Comparison of ENCODE assay signal across 14 mouse cellular contexts in the genomic region with DNA sequence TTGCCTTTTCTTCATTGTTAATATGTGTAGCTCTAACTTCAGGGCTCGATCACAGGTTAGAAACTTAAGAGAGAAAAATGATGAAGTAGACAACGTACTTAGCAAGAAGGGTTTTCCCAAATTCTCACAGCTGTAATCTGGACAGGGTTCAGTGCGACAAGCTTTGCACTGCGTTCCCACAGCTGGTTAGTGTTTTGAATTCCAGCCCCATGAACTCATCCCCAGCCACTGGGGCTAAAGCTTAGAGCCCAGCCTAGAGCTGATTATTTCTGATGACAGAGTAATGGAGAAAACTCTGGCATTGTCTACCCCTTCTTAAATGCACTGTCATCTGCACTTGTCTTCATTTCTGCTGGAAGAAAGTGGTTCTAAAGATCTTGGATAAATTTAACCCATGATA.
DNase-seq lines count a peak whose midpoint lies in the region; TF ChIP-seq lines count a peak whose summit lies in the region.
"Had no signal": no experiment of that assay in that cellular context is flagged by ENCODE, and none has a peak within 500 bp of the region (broad histone marks: within the 10 kb centered on the region; RNA-seq: fewer than 3 reads in every experiment).

No protein-coding gene starts in this region.

- H3K27ac ChIP-seq in heart, embryonic 10.5 days: no peak overlapping the region
- H3K27ac ChIP-seq: hindbrain, embryonic 14.5 days; left cerebral cortex, adult 2 months; liver, embryonic 15.5 days had no signal

- H3K4me3 ChIP-seq in heart, embryonic 10.5 days: no peak overlapping the region
- no peak overlapping the region for H3K4me3 ChIP-seq in C2C12 (ENCODE audit: insufficient read depth, poor library complexity, severe bottlenecking)
- H3K4me3 ChIP-seq: left cerebral cortex, adult 2 months; liver, embryonic 15.5 days had no signal

- no peaks in the 10 kb centered on the region for H3K9me3 ChIP-seq in heart, embryonic 10.5 days
- H3K9me3 ChIP-seq: liver, embryonic 15.5 days had no signal

- no peaks in the 10 kb centered on the region for H3K27me3 ChIP-seq in heart, embryonic 10.5 days (ENCODE audit: insufficient read depth, poor library complexity, severe bottlenecking)
- no peaks in the 10 kb centered on the region for H3K27me3 ChIP-seq in C2C12 (ENCODE audit: control insufficient read depth, insufficient read depth, insufficient read length)
- H3K27me3 ChIP-seq: liver, embryonic 15.5 days had no signal

- intact Hi-C loops in gastrocnemius, postnatal 14 days (cut with DNase I; ENCODE audit: low total_unique reads): no loop called here
- intact Hi-C loops in heart, postnatal 14 days (cut with DNase I): no loop called here

- no peaks in the 10 kb centered on the region for H3K36me3 ChIP-seq in heart, embryonic 10.5 days
- no peaks in the 10 kb centered on the region for H3K36me3 ChIP-seq in C2C12 (ENCODE audit: control insufficient read depth, insufficient read depth)
- H3K36me3 ChIP-seq: liver, embryonic 15.5 days had no signal

- H3K79me2 ChIP-seq in C2C12 (ENCODE audit: control insufficient read depth, insufficient read depth): no peaks in the 10 kb centered on the region

- no peaks in the 10 kb centered on the region for H3K79me3 ChIP-seq in C2C12 (ENCODE audit: low read depth)

- WGBS in heart, embryonic 10.5 days: 27% methylated on average over 4 of the region's 4 CpGs

- TF ChIP-seq CTCF in C2C12 (IDR thresholded peaks at IDR 0.05; ENCODE audit: control insufficient read depth, insufficient read depth, insufficient read length): no peak

- DNase-seq in heart, adult 11 months: peak; percentile 97
- DNase-seq in heart, embryonic 10.5 days (ENCODE audit: low spot score): no peak
- peak; percentile 30 for DNase-seq in gastrocnemius, postnatal 14 days
- DNase-seq in heart, postnatal 14 days: peak; percentile 22 to 49
- no peak for DNase-seq in testis, postnatal 14 days (ENCODE audit: low spot score)
- DNase-seq in right cerebral cortex, postnatal 25 days: no peak
- DNase-seq in urinary bladder, adult 2 months (ENCODE audit: low spot score): no peak
- DNase-seq: adrenal gland, adult 8-10 months; B cell, adult 2 months; cerebellum, postnatal 36 days had no signal

- H3ac ChIP-seq in C2C12 (ENCODE audit: control insufficient read depth, insufficient read length, low read depth): no peak overlapping the region

- peaks cover 26% of the 10 kb centered on the region for H3K4me1 ChIP-seq in heart, embryonic 10.5 days
- H3K4me1 ChIP-seq: liver, embryonic 15.5 days had no signal

TF ChIP-seq in C2C12, 6 proteins besides CTCF, POLR2A, EP300 and RAD21:
- peak; percentile 12 for TF ChIP-seq MYOD1 (IDR thresholded peaks at IDR 0.05; ENCODE audit: control insufficient read depth, insufficient read length, low read depth)
- TF ChIP-seq USF1 (IDR thresholded peaks at IDR 0.05; ENCODE audit: low read depth): no peak
- TF ChIP-seq FOSL1 (IDR thresholded peaks at IDR 0.05; ENCODE audit: insufficient read depth, low read length, poor library complexity, severe bottlenecking): no peak
- no peak for TF ChIP-seq CEBPB (IDR thresholded peaks at IDR 0.05; ENCODE audit: low read depth)

Comparison
In these comparisons a context has a peak if more than half of its experiments do, and no peak if none do; other contexts are left out.
1. DNase-seq: peak in heart, adult 11 months (single experiment), gastrocnemius, postnatal 14 days (single experiment) and heart, postnatal 14 days (2 of 2); none in heart, embryonic 10.5 days (single experiment), testis, postnatal 14 days (single experiment), right cerebral cortex, postnatal 25 days (single experiment) and urinary bladder, adult 2 months (single experiment).